Mouse (Mus musculus) layer of hippocampus, postnatal 14 days (tissue): ENCODE results near the gene Ccdc47. TPM values are rescaled to one million over a fixed set of nuclear protein-coding genes. Genes with fewer than 3 reads are reported as not detected.
A peak's percentile ranks its signal among the peaks of the same experiment; 100 is the strongest.
"Not testable (repeated sequence)": the region's sequence is repeated elsewhere in the genome, so short reads cannot be mapped to it uniquely, and the experiment has no call there.

Source experiments
- DNase-seq, 2 experiments: peaks; one replicate each; pipeline ENCODE4 v3.0.0; 2021 to 2022; ENCODE audit warnings: low spot score in 2 of 2, mixed read lengths in 1 of 2
- long read RNA-seq, 2 experiments: library from polyadenylated mRNA; stranded (forward); transcript quantifications; one replicate each; pipeline ENCODE4 v2.0.0; 2021
- total RNA-seq, 2 experiments: library from RNA; stranded (reverse); gene quantifications; 2 replicates each; pipeline ENCODE4 v1.2.3; 2021

The Ccdc47 gene
- 10 to 100 TPM; 94.8 to 96.3 TPM for total RNA-seq
- long read RNA-seq, experiment 1, full-length matches to known transcripts: 105 of 116 reads
- long read RNA-seq, experiment 1, partial matches to known transcripts: 6 of 116 reads
- long read RNA-seq, experiment 1, other reads (novel, unspliced or antisense): 5 of 116 reads
- long read RNA-seq, experiment 2, full-length matches to known transcripts: 124 of 141 reads
- long read RNA-seq, experiment 2, partial matches to known transcripts: 14 of 141 reads
- long read RNA-seq, experiment 2, other reads (novel, unspliced or antisense): 3 of 141 reads

DNA sequence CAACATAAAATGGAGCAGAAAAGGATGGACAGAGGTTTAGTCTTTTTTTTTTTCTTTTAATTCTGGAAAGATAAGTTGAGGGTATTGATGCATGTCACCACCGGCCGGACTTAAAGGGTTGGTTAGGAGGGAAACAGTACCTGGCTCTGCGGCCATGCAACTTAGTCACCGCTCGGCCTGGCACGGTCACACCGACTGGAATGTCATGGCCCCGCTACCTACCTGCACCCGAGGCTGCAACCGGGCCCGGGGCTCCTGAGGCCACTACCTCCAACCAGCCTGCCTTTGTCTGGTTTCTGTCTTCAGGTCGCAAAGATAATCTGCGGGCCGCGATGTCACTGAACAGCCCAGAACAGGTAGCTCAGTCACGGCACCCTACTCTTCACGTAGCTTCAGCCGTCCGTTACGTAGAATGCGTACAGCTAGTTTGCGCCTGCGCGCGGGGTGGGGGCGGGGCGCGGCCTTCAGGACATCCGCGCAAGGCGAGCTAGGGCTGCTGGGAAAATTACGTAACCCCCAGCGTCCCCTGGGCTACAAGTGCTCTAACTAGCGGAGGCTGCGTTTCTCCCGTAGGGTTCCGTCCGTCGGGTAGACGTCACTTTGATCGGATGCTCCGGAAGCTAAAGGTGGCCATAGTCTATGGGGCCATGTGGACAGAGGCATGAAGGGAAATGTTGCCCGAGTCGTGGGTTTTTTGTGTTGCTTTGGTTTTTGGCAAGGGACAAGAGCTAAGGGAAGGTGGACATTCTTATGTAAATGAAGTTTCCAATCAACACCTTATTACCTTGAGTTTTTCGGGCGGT is at the start of gene Ccdc47:
Ccdc47 (minus strand) TSS at position 418 of the 803 bp plus-strand sequence.
- DNase-seq: peak; percentile 93 to 99

DNA sequence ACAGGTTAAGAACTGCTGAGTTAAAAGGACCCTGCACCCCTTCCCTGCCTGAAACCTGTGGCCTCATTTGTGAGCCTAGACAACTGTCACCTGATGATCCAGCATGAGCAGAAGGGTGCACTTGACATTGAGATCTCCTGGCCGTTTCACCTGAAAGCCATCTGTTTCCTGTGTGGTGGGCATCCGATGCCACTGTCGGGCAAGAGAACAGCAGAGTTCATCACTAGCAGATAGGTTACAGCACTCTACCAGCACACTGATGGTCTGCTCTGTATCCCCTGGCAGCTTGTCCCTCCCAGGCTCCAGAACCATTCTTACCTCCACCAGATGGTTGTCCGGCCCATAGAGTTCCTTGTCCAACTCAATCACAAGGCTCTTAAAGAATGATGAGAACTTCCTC is 49.4 kb upstream of the Ccdc47 start:
- DNase-seq: no peak

DNA sequence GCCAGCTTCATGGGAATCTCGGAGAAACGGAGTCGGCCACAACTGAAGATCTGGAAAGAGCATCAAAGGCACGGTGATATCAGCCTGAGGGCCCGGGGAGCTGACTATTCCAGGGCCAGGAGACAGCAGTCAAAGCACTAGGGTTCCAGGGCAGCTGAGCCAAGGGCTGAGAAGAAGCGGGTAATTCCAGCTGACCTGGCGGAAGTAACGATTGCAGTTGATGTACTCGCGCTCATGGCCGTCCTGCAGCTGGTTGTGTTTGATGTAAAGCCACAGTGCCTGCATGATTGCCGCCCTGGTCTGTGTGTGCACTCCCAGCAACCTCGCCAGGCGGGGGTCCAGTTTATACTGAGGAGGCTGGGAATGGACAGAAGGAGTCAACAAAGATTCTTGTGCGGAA is 48.8 kb upstream of the Ccdc47 start:
- DNase-seq: no peak

DNA sequence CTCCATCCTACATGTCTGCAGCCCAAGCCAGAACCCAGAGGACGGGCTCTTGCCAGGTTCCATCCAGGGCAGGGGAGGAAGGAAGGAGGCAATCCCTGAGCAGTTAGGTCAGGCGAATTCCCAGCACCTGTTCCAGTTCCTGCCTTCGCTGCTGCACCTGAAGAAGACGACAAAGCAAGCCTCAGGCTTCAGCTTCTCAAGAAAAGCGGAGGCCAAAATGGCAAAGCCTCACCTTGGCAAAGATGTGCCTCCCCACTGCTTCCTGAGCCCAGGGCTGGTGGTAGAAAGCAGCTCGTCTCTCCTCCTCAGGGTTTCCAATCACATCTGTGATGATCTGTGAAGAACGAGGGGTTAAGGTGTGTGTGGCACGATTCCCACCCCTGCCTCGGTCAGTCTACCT is 47.8 kb upstream of the Ccdc47 start:
- no peak for DNase-seq

DNA sequence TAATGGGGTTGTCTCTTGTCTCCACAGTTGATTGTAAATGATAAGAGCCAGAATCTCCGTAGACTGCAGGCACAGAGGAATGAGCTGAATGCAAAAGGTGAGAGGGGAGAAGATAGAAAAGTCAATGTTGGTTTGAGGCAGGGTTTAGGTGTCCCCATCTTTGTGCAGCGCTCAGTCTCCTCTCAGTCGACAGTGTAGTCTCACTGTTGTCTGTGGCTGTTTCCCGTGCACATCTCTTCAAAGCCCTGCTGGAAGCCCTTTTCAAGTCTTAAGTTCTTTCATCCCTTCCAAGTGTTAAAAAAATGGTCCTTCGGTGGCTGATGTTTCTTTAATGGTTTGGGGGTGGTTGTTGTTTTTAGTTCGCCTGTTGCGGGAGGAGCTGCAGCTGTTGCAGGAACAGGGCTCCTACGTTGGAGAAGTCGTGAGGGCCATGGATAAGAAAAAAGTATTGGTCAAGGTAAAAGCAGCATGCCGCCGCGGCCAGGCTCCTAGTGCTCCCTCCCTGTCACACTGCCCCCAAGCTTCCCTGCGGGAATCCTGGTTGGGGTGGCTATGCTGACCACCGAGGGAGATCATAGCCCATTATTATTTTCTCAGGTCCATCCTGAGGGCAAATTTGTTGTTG is 44.8 kb upstream of the Ccdc47 start:
- DNase-seq: no peak

DNA sequence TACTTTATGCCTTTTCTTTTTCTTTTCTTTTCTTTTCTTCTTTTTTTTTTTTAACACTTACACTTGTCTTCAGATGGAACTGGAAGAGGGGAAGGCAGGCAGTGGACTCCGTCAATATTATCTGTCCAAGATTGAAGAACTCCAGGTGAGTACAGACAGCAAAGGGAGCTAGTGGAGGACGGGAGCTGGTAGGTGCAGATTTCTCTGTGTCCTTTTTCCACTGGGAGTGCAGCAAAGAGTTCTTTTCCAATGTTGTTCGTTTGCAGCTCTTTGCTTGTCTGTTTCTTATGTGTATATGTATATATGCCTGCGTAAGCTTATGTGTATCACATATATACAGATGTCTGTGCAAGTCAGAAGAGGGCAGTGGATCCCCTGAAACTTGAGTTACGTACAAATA is 40.6 kb upstream of the Ccdc47 start:
- DNase-seq: no peak

- peak; percentile 99 for DNase-seq
These were observed 39.7 kb upstream of the Ccdc47 start, which contains the start of the genes Ftsj3 and Psmc5 for GRCm38 (mm10) chr11:106255685-106256451. Gene Ftsj3, minus strand, starts transcription at chr11:106256079. Gene Psmc5, plus strand, starts transcription at chr11:106256154.

DNA sequence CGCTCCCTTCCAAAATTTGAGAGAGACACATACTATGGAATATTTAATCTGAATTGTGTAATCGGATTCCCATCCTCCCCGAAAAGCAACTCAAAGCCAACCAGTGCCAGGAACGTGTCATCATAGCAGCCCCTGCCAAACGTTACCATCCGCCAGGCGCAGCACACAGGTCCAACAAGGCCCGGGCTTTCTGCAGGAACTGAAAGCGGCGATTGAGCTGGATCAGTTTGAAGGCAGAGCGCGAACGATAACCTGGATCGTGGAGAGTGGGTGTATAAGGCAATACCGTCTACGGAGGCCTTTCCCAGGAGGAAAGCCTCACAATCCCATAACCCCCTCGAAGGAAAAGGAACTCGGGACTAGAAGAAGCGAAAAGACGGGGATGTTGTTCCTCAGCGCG is 39.0 kb upstream of the Ccdc47 start:
- no peak for DNase-seq

- DNase-seq: no peak
These were observed 38.6 kb upstream of the Ccdc47 start for GRCm38 (mm10) chr11:106254767-106255166.

DNA sequence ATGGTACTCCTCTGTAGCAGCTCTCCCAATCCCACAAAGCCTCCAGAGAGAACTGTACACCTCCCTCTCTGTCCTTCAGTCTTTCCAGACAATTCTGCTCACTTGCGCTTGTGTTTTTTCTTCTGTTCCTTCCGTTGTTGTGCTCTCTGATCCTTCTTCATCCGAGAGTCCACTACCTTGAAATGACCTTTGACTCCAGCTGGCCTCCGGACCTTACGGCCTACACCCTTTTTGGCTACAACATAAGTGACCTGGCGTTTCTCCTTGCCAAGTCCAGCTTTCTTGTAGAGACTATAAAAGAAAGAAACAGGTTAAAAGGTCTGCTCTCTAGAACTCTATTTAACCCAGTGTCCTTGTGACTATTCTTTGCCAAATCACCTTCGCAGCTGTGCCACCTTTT is 33.2 kb upstream of the Ccdc47 start:
- no peak for DNase-seq

- DNase-seq: no peak
These were observed 30.7 kb upstream of the Ccdc47 start for GRCm38 (mm10) chr11:106246834-106247233.

- DNase-seq: not testable (repeated sequence)
These were observed 17.8 kb upstream of the Ccdc47 start for GRCm38 (mm10) chr11:106233978-106234377.

- DNase-seq: no peak
These were observed 4.5 kb upstream of the Ccdc47 start for GRCm38 (mm10) chr11:106220603-106221002.

- DNase-seq: peak; percentile 90 to 96
These were observed 766 bp upstream of the Ccdc47 start, which contains the start of gene Ddx42 for GRCm38 (mm10) chr11:106216730-106217490. Gene Ddx42, plus strand, starts transcription at chr11:106216926.

- DNase-seq: no peak
These were observed 689 bp downstream of the Ccdc47 start for GRCm38 (mm10) chr11:106215450-106215859.

DNA sequence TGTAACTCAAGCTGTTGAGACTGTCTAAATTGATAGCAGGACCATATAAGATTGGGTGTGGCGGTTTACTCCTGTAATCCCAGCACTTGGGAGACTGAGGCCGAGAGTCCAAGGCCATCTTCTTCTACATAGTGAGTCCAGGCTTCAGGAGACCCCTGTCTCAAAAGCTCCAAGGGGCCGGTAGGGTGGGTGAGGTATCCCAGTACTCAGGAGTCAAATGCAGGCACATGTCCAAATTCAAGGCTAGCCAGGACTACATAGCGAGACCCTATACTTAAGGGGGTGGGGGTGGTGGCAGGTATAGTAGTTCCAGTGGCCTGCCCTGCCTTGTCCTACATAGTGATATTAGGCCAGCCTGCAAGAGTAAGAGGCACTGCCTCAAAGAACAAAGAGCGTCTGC is 1.3 kb downstream of the Ccdc47 start:
- no peak for DNase-seq

DNA sequence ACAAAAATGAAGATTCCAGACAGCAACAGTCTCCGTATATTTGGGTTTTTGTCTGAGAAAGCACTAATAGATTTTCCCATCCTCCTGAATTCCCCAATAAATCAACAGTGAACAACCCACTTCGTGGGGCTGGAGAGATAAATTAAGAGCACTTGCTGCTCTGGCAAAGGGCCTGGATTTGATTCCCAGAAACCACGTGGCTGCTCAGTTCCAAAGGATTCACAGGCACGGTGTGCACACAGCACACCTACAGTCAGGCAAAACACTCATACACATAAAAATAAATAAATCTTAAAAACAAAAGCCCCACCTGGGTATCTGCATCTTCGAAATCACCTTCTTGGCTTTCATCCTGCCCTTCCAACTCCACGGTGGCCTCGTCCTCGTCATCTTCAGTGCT is 3.4 kb downstream of the Ccdc47 start:
- no peak for DNase-seq

- DNase-seq: no peak
These were observed 14.1 kb downstream of the Ccdc47 start, which contains the start of gene Strada for GRCm38 (mm10) chr11:106202123-106202465. Gene Strada, minus strand, starts transcription at chr11:106202168.

- DNase-seq: no peak
These were observed 14.6 kb downstream of the Ccdc47 start for GRCm38 (mm10) chr11:106201337-106202122.

- no peak for DNase-seq
These were observed 15.4 kb downstream of the Ccdc47 start for GRCm38 (mm10) chr11:106200756-106201155.
